Mouse (Mus musculus) CH12.LX (cell line): ENCODE measurements at regions not wholly inside any gene's neighbourhood (a gene's known extent, or its start where the extent isn't known, plus 50 kb on each side); places are given as distances from the start of the nearest gene placed in this dataset.

ENCODE experiments used
- CHD1 ChIP-seq: IDR thresholded peaks from 2 replicates; pipeline ENCODE4 v1.6.1; 2012; ENCODE audit warnings: low read depth, low read length, improper control_type of control experiment, inconsistent platforms
- CTCF ChIP-seq, 2 experiments: IDR thresholded peaks in 1 of 2; conservative IDR thresholded peaks in 1 of 2; 2 replicates each; pipeline ENCODE4 v1.5.1; 2011 to 2012; ENCODE audit warnings: low read depth in 2 of 2, low read length in 2 of 2, improper control_type of control experiment in 1 of 2, inconsistent platforms in 1 of 2, mild to moderate bottlenecking in 1 of 2, moderate library complexity in 1 of 2
- EP300 ChIP-seq: IDR thresholded peaks from 2 replicates; pipeline ENCODE4 v1.6.1; 2011; ENCODE audit warnings: low read length, improper control_type of control experiment
- ETS1 ChIP-seq: conservative IDR thresholded peaks from 2 replicates; pipeline ENCODE4 v1.6.1; 2012; ENCODE audit warnings: low read depth, mild to moderate bottlenecking, inconsistent platforms, low read length, improper control_type of control experiment, moderate library complexity
- GABPA ChIP-seq: IDR thresholded peaks from 2 replicates; pipeline ENCODE4 v1.6.1; 2012; ENCODE audit warnings: low read depth, low read length, improper control_type of control experiment, inconsistent platforms; ENCODE audit not compliant: insufficient replicate concordance
- MAZ ChIP-seq: IDR thresholded peaks from 2 replicates; pipeline ENCODE4 v1.6.1; 2012; ENCODE audit warnings: low read depth, mild to moderate bottlenecking, inconsistent platforms, low read length, improper control_type of control experiment, moderate library complexity
- MYC ChIP-seq: IDR thresholded peaks from 2 replicates; pipeline ENCODE4 v1.6.1; 2011; ENCODE audit warnings: low read depth, mild to moderate bottlenecking, improper control_type of control experiment, low read length
- POLR2A ChIP-seq: IDR thresholded peaks from 2 replicates; pipeline ENCODE4 v1.6.1; 2011; ENCODE audit warnings: low read depth, mild to moderate bottlenecking, improper control_type of control experiment, low read length
- TBP ChIP-seq: conservative IDR thresholded peaks from 2 replicates; pipeline ENCODE4 v1.6.1; 2011; ENCODE audit warnings: low read depth, low read length, improper control_type of control experiment
- USF2 ChIP-seq: conservative IDR thresholded peaks from 2 replicates; pipeline ENCODE4 v1.6.1; 2011; ENCODE audit warnings: low read depth, low read length, improper control_type of control experiment
- ZC3H11A ChIP-seq: IDR thresholded peaks from 2 replicates; pipeline ENCODE4 v1.6.1; 2012; ENCODE audit warnings: low read depth, mild to moderate bottlenecking, inconsistent platforms, low read length, improper control_type of control experiment

- TF ChIP-seq USF2 (no peak), MYC (no peak), EP300 (no peak), CTCF (conservative IDR thresholded peaks at IDR 0.05 in 1 of 2, IDR thresholded peaks at IDR 0.05 in 1 of 2; ENCODE audit: low read depth in 2 of 2, low read length in 2 of 2) (no peak), ZC3H11A (no peak), POLR2A (no peak), ETS1 (no peak), TBP (no peak), GABPA (no peak), MAZ (no peak), CHD1 (no peak)
Observed at GRCm38 (mm10) chr19:35151841-35152240, 229.7 kb downstream of the Kif20b start.
